Mouse (Mus musculus) erythroblast, embryonic 14.5 days (primary cell): ENCODE measurements around the gene Hoxb3. TPM values are rescaled to one million over a fixed set of nuclear protein-coding genes. Genes with fewer than 3 reads are reported as not detected.

ENCODE experiments used
- H3K27me3 ChIP-seq: 2 replicates; pipeline ENCODE4 v1.6.1; 2012; ENCODE audit warnings: inconsistent platforms; ENCODE audit not compliant: control insufficient read depth
- H3K36me3 ChIP-seq: 2 replicates; pipeline ENCODE4 v1.6.1; 2012; ENCODE audit warnings: mild to moderate bottlenecking, inconsistent platforms; ENCODE audit not compliant: control insufficient read depth
- H3K4me1 ChIP-seq: 2 replicates; pipeline ENCODE4 v1.6.1; 2012; ENCODE audit warnings: inconsistent platforms; ENCODE audit not compliant: control insufficient read depth
- H3K4me3 ChIP-seq: replicated peaks from 2 replicates; pipeline ENCODE3; 2012; ENCODE audit warnings: moderate library complexity, mild to moderate bottlenecking, inconsistent platforms
- H3K9me3 ChIP-seq: 2 replicates; pipeline ENCODE4 v1.6.1; 2012; ENCODE audit warnings: low read length, inconsistent platforms, mixed read lengths; ENCODE audit not compliant: control insufficient read depth
- GATA1 ChIP-seq: IDR thresholded peaks from 2 replicates; pipeline ENCODE4 v1.6.1; 2012; ENCODE audit warnings: low read length, inconsistent platforms, mixed read lengths
- TAL1 ChIP-seq: IDR thresholded peaks from 3 replicates; pipeline ENCODE4 v1.6.1; 2012; ENCODE audit warnings: low read length, inconsistent platforms, mixed read lengths
- polyA plus RNA-seq: library from polyadenylated mRNA; stranded (reverse); fragments of >175 nt; gene quantifications from 2 replicates; pipeline ENCODE4 v1.2.3, GENCODE M21; 2012

Hoxb3 gene
- polyA plus RNA-seq, 1 experiment = not detected

DNA sequence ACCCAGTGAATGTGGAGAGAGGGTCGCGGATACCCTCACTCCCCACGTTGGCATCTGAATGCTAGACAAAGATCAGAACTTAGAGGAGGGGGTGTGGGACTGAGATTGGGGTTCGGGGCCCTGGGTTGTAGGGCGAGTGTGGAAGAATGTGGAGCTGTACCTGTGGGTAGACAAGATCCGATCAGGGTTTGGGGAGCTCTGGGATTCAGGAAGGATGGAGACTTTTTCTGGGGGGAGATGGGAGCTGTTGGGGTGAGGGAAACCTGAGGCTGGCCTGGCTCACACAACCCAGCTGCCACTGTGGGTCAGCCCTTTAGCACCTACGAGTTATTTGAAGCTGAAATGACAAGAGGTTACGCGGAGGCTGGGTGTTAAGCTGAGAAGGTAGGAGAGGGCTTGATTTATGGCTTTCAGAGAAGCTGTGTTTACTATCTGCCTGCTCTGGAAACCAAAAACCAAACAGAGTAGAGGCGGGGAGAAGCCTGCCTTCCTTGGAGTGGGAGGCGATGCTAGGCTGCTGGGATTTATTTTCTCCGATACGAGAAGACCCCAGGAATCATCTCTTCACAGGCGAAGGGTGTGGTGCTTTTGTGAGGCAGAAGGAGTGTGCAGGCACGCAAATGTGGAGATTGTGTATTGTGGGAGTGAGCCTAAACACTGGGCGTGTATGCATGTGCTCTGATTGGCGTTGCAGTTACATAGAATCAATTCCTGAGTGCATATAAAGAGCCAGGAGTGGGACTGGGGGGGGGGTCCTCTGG, 10.3 kb downstream of the Hoxb3 start:
- no peak for TF ChIP-seq GATA1
- TF ChIP-seq TAL1 = no peak
- Histone ChIP-seq H3K4me3 (no peak overlapping the region), H3K4me1 (no peaks in the 10 kb centered on the region), H3K27me3 (peaks cover 96% of the 10 kb centered on the region), H3K36me3 (no peaks in the 10 kb centered on the region), H3K9me3 (no peaks in the 10 kb centered on the region)

DNA sequence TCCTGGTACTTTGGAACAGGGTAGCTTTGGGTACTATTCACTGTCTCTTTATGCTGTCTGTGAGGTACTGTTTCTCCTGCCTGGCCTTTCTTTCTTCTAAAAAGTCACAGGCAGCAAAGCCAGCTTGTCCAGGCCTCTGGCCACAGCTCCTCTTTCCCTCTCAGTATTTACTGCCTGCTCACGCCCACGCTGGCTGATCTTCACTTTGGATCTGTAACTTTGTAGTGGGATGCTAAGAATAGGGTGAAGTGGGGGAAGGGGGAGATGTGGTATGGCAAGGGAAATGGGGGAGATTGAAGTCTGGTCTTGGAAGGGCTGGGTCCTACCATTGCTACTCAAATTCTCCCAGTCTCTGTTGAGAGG, 10.9 kb downstream of the Hoxb3 start:
- Histone ChIP-seq H3K27me3 (peaks cover 96% of the 10 kb centered on the region), H3K9me3 (no peaks in the 10 kb centered on the region), H3K4me1 (no peaks in the 10 kb centered on the region), H3K4me3 (no peak overlapping the region), H3K36me3 (no peaks in the 10 kb centered on the region)
- TF ChIP-seq TAL1 = no peak

DNA sequence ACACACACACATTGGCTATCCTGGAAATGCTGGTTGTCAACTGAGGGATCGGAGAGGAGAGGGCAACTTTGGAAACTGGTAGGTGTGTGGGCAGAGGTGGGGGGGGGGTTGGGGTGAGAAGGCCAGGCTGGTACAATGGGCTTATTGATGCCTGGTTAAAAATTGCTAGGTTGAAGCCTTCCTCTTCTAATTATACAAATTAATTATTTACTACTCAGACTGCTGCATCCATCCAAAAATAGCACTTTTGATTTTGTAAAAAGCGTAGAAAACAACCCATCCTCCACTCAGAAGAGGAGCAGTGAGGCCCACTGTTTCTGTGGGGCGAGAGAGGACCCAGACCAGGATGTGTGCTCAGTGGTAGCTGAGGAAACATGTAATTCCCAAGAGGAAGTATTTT, 11.9 kb downstream of the Hoxb3 start:
- Histone ChIP-seq H3K4me3 (no peak overlapping the region), H3K4me1 (no peaks in the 10 kb centered on the region), H3K27me3 (peaks cover 98% of the 10 kb centered on the region), H3K36me3 (no peaks in the 10 kb centered on the region), H3K9me3 (no peaks in the 10 kb centered on the region)
- TF ChIP-seq GATA1 = no peak
- TF ChIP-seq TAL1 = no peak

DNA sequence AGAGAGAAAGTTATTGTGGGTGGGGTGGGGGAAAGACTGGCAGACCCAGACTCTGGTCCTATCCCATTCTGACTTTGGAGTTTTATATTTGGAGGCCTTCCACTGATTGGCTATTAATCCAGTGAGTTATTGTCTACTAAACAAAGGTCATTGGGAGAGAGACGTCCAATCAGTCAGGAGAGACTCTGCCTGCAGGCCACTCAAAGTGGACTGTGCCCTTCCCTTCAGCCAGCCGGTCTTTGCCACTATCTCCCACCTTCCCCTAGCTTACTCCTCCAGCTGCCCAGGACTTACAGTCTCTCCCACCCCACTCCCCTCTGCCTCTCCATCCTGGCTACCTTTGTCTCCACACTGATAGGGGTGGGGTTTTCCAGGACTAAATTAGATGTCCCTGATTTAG, 13.5 kb downstream of the Hoxb3 start:
- TF ChIP-seq GATA1 (no peak), TAL1 (no peak)
- no peak overlapping the region for H3K4me3 ChIP-seq
- H3K9me3 ChIP-seq = no peaks in the 10 kb centered on the region
- no peaks in the 10 kb centered on the region for H3K36me3 ChIP-seq
- peaks cover 99% of the 10 kb centered on the region for H3K27me3 ChIP-seq
- no peaks in the 10 kb centered on the region for H3K4me1 ChIP-seq

DNA sequence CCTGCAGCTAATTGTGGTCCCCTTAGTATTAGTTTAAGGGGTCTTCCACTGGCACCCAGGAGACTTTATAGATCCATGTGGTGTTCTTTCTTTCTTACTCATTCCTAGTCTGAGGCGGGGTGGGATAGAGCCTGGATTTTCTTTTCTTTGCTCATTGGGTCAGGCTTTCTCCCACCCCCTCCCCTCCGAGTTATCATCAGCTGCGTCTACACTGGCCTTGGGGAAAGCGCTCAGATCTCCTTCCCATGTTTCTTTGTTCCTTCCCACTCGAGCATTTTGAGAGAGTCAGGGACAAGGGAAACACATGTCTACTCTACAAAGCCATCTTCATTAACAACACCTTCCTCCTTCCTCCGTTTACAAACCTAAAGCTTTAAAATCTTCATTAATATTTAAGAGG, 13.9 kb downstream of the Hoxb3 start:
- no peaks in the 10 kb centered on the region for H3K36me3 ChIP-seq
- no peaks in the 10 kb centered on the region for H3K4me1 ChIP-seq
- TF ChIP-seq GATA1 (no peak), TAL1 (no peak)
- H3K27me3 ChIP-seq = peaks cover 99% of the 10 kb centered on the region
- no peaks in the 10 kb centered on the region for H3K9me3 ChIP-seq
- H3K4me3 ChIP-seq = no peak overlapping the region

DNA sequence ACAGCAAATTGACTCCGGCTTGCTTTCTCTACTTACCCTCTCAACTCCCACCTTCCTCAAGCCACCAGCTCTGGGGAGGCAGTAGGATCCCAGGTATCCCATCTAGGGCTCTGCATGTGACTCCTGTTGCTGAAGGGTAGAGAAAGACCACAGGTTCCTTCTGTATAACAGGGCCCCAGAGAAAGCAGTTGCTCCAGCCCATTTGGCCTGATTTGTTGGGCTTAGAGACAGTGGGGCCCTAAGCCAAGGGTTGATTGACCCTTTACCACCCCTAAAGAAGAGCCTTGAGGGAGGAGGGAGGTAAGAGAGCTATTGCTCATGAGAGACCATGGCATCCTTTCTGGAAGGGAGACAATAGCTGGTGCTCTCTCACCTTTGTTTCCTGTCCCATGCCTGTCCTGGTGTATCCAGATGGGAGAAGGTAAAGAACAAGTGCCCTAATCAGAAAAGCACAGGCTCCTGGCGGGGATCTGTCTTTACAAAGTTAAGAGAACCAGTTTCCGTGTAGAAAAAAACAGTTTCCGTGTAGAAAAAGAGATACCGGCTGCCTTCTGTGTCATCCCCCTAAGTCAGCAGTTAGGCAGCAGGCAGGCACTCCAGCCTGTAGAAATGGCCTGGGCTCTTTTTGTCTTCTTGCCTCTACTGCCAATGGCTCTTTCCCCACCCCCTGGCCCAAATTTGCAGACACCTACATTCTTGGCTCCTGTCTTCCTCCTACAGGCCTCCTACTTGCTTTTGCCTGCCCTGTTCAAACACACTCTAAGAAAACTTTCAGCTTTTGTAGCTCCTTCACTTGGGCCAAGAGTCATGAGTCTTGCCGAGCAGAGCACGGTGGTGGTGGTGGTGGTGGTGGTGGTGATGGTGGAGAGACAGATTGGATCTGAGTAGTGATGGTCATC, 16.1 kb downstream of the Hoxb3 start:
- Histone ChIP-seq H3K4me3 (no peak overlapping the region), H3K27me3 (peaks cover 99% of the 10 kb centered on the region), H3K36me3 (no peaks in the 10 kb centered on the region), H3K9me3 (no peaks in the 10 kb centered on the region), H3K4me1 (no peaks in the 10 kb centered on the region)
- TF ChIP-seq TAL1 = no peak
- TF ChIP-seq GATA1 = no peak

DNA sequence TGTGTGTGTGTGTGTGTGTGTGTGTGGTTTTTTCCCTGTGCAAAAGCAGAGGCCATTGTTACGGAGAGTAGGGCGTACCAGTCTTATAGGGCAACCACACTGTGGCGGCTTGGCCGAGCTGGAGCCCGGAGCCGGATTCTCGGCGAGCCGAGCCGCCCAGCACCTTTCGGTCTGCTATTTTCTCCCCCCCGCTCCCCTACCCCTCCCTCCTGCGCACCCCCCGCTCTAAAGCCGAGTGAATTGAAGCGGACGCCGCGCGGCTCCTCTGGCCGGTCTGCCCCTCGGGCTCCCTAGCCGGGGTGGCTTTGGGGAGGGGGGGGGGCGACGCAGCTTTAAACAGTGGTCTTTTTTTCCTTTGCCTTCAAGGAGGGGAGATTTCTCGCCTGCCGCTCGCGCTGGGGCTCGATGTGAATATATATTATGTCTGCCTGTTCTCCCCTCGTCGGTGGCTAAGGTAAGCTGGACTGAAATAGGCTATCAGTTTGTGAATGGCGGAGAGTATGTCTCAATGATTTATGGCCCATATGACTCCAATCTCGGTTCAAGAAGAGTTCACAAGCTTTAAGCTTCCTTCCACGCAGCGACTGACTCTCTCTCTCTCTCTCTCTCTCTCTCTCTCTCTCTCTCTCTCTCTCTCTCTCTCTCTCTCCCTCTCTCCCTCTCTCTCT, 17.7 kb downstream of the Hoxb3 start:
- TF ChIP-seq TAL1 = no peak
- no peak for TF ChIP-seq GATA1
- H3K36me3 ChIP-seq = no peaks in the 10 kb centered on the region
- H3K4me1 ChIP-seq = no peaks in the 10 kb centered on the region
- H3K9me3 ChIP-seq = no peaks in the 10 kb centered on the region
- H3K4me3 ChIP-seq = no peak overlapping the region
- peaks cover 100% of the 10 kb centered on the region for H3K27me3 ChIP-seq

DNA sequence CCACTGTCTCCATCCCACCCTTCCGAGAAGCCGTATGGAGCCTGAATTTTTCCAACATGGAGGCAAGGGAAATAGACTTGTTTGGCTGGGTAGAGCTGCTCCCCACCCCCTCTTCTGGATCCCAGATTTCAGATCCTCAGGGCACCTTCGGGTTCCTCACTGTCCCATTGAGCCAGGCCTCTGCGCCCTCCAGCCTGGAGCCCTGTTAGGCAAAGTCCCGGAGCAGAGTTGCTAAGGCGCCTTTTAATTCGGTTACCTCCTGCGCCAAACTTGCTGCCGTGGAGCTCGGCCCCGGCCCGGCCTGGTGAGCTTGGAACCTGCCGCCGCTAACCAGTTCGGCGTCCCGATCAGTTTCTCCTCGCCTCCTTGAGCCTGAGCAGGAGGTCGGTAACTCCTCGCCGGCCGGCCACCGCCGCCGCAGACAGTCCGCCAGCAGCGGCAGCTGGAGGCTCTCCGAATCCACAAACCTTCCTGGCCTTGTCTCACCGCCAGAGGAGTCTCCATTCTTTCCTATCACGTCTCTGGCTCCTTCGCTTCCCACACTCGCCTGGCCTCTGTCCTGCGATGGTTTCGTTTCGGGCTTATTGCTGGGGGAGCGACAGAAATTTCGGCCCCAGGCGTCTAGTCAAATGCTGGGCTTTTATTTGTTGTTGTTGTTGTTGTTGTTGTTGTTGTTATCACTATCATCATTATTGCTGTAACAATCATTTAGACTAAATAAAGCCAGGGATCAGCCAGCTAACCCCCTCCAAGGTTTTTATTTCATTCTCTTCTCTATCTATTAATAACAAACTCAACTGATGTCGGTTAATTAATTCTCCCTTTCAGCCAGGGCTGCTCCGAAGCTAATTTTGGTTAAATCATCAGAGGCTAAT, 18.8 kb downstream of the Hoxb3 start:
- Histone ChIP-seq H3K27me3 (peaks cover 100% of the 10 kb centered on the region), H3K4me3 (no peak overlapping the region), H3K36me3 (no peaks in the 10 kb centered on the region), H3K9me3 (no peaks in the 10 kb centered on the region), H3K4me1 (no peaks in the 10 kb centered on the region)
- TF ChIP-seq TAL1 (no peak), GATA1 (no peak)
